In the genomic region with DNA sequence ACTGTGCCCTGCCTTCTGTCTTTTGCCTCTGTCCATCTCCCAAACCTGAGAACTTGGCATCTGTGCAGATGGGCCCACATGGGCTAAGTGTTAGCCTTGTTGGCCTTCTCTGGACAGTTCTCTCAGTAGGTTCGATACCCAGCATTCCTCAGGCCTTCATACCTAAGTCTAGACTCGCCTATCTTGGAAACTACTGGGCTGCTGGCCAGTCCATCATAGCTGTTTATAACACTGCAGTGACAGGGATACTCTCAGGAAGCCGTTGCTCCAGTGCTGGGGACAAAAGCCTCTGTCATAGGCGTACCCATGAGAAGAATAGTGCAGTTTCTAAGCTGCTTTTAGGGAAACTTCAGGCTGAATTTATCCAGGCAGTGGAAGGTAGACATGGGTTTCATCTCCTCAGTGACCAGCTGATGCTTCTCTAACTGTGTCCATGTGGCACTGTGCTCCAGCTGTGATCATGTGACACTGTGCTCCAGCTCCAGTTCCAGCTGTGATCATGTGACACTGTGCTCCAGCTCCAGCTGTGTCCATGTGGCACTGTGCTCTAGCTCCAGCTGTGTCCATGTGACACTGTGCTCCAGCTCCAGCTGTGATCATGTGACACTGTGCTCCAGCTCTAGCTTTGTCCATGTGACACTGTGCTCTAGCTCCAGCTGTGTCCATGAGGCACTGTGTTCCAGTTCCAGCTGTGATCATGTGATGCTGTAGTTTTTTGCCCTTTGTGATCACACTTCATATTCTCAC, we compare ENCODE assay signal across 13 mouse cellular contexts.
DNase-seq lines count a peak whose midpoint lies in the region; ATAC-seq and TF ChIP-seq lines count a peak whose summit lies in the region.
"Had no signal": no experiment of that assay in that cellular context is flagged by ENCODE, and none has a peak within 500 bp of the region (broad histone marks: within the 10 kb centered on the region; RNA-seq: fewer than 3 reads in every experiment).

No protein-coding gene starts in this region.

- H3K4me1 ChIP-seq in midbrain, embryonic 11.5 days (ENCODE audit: control insufficient read depth, insufficient read depth, low read length), result peaks cover 7% of the 10 kb centered on the region; the same call in 1 of the 2 replicates
- H3K4me1 ChIP-seq in midbrain, embryonic 16.5 days (ENCODE audit: control insufficient read depth, insufficient read depth, low read length), result peaks cover 10% of the 10 kb centered on the region
- peaks cover 76% of the 10 kb centered on the region for H3K4me1 ChIP-seq in heart, postnatal 0 days (ENCODE audit: control insufficient read depth, insufficient read depth)
- peaks cover 19% of the 10 kb centered on the region for H3K4me1 ChIP-seq in stomach, postnatal 0 days (replicated peaks; ENCODE audit: control insufficient read depth, insufficient read depth)
- peaks cover 36% of the 10 kb centered on the region for H3K4me1 ChIP-seq in cerebellum, adult 2 months (ENCODE audit: control insufficient read depth, insufficient read depth, low read length)

- no peak overlapping the region for H3K9ac ChIP-seq in midbrain, embryonic 11.5 days (ENCODE audit: low read length)
- no peak overlapping the region for H3K9ac ChIP-seq in midbrain, embryonic 16.5 days (ENCODE audit: low read depth, low read length)
- H3K9ac ChIP-seq in heart, postnatal 0 days (replicated peaks; ENCODE audit: low read depth, low read length), result no peak overlapping the region
- H3K9ac ChIP-seq in stomach, postnatal 0 days (ENCODE audit: low read length), result no peak overlapping the region
- H3K9ac ChIP-seq: embryonic facial prominence, embryonic 15.5 days had no signal

- no peak overlapping the region for H3K4me3 ChIP-seq in midbrain, embryonic 11.5 days (ENCODE audit: low read depth, low read length)
- H3K4me3 ChIP-seq in midbrain, embryonic 16.5 days (ENCODE audit: low read depth, low read length), result no peak overlapping the region
- H3K4me3 ChIP-seq in heart, postnatal 0 days (ENCODE audit: low read depth, low read length), result no peak overlapping the region
- H3K4me3 ChIP-seq in stomach, postnatal 0 days (ENCODE audit: low read depth, low read length), result no peak overlapping the region
- H3K4me3 ChIP-seq in cerebellum, adult 2 months (replicated peaks; ENCODE audit: insufficient read depth, low read depth, low read length), result no peak overlapping the region
- H3K4me3 ChIP-seq: embryonic facial prominence, embryonic 15.5 days had no signal

- DNase-seq in gastrocnemius, postnatal 25 days, result peak; percentile 31
- DNase-seq in gastrocnemius, postnatal 10 days, result no peak
- DNase-seq in midbrain, embryonic 11.5 days (ENCODE audit: low spot score, missing footprints), result no peak
- DNase-seq in heart, postnatal 0 days (ENCODE audit: low spot score), result peak; percentile 64
- no peak for DNase-seq in stomach, postnatal 0 days (ENCODE audit: low spot score)
- DNase-seq in cerebellum, adult 2 months, result no peak
- no peak for DNase-seq in frontal cortex, postnatal 14 days (ENCODE audit: low spot score in 2 of 2)
- DNase-seq: B cell, adult 2 months; cerebellum, postnatal 36 days; thymus, postnatal 25 days had no signal

- no peaks in the 10 kb centered on the region for H3K9me3 ChIP-seq in midbrain, embryonic 11.5 days (ENCODE audit: control insufficient read depth, low read length)
- H3K9me3 ChIP-seq in midbrain, embryonic 16.5 days (replicated peaks; ENCODE audit: control insufficient read depth, low read length, poor library complexity, severe bottlenecking), result no peaks in the 10 kb centered on the region
- no peaks in the 10 kb centered on the region for H3K9me3 ChIP-seq in heart, postnatal 0 days (replicated peaks; ENCODE audit: control insufficient read depth, low read length)
- H3K9me3 ChIP-seq in stomach, postnatal 0 days (ENCODE audit: control insufficient read depth, low read length), result no peaks in the 10 kb centered on the region
- H3K9me3 ChIP-seq: embryonic facial prominence, embryonic 15.5 days had no signal

- no peak for TF ChIP-seq POLR2A in cerebellum, adult 2 months (IDR thresholded peaks at IDR 0.05; ENCODE audit: borderline replicate concordance, insufficient read depth, low read length)

- H3K4me2 ChIP-seq in midbrain, embryonic 11.5 days, result no peak overlapping the region
- H3K4me2 ChIP-seq in midbrain, embryonic 16.5 days (ENCODE audit: low read length), result no peak overlapping the region
- no peak overlapping the region for H3K4me2 ChIP-seq in heart, postnatal 0 days (ENCODE audit: low read depth, low read length)
- no peak overlapping the region for H3K4me2 ChIP-seq in stomach, postnatal 0 days (replicated peaks; ENCODE audit: low read depth)
- H3K4me2 ChIP-seq: liver, embryonic 11.5 days had no signal

- no peaks in the 10 kb centered on the region for H3K27me3 ChIP-seq in midbrain, embryonic 11.5 days (ENCODE audit: control insufficient read depth, insufficient read depth, low read length)
- no peaks in the 10 kb centered on the region for H3K27me3 ChIP-seq in midbrain, embryonic 16.5 days (ENCODE audit: control insufficient read depth, insufficient read depth, low read depth, low read length)
- H3K27me3 ChIP-seq in heart, postnatal 0 days (ENCODE audit: control insufficient read depth, insufficient read depth, low read length), result no peaks in the 10 kb centered on the region
- no peaks in the 10 kb centered on the region for H3K27me3 ChIP-seq in stomach, postnatal 0 days (ENCODE audit: control insufficient read depth, insufficient read depth, low read length)
- H3K27me3 ChIP-seq in cerebellum, adult 2 months (ENCODE audit: control insufficient read depth, insufficient read depth, low read length), result no peaks in the 10 kb centered on the region
- H3K27me3 ChIP-seq: embryonic facial prominence, embryonic 15.5 days had no signal

- no peak overlapping the region for H3K27ac ChIP-seq in midbrain, embryonic 11.5 days (ENCODE audit: low read depth, low read length)
- no peak overlapping the region for H3K27ac ChIP-seq in midbrain, embryonic 16.5 days (ENCODE audit: low read length)
- H3K27ac ChIP-seq in heart, postnatal 0 days (ENCODE audit: low read depth), result peak overlapping the region; percentile 89
- peak overlapping the region; percentile 85 for H3K27ac ChIP-seq in stomach, postnatal 0 days (replicated peaks)
- no peak overlapping the region for H3K27ac ChIP-seq in cerebellum, adult 2 months (ENCODE audit: insufficient read depth, low read length)

- H3K36me3 ChIP-seq in midbrain, embryonic 11.5 days (ENCODE audit: control insufficient read depth, insufficient read depth, low read length), result no peaks in the 10 kb centered on the region
- no peaks in the 10 kb centered on the region for H3K36me3 ChIP-seq in midbrain, embryonic 16.5 days (ENCODE audit: control insufficient read depth, insufficient read depth, low read length)
- H3K36me3 ChIP-seq in heart, postnatal 0 days (replicated peaks; ENCODE audit: control insufficient read depth, insufficient read depth, low read length), result no peaks in the 10 kb centered on the region
- no peaks in the 10 kb centered on the region for H3K36me3 ChIP-seq in stomach, postnatal 0 days (ENCODE audit: control insufficient read depth, insufficient read depth, low read length)
- H3K36me3 ChIP-seq: embryonic facial prominence, embryonic 15.5 days had no signal

- peak; percentile 45; the same call in 1 of the 2 replicates for ATAC-seq in midbrain, embryonic 11.5 days (ENCODE audit: low FRiP score)
- ATAC-seq in midbrain, embryonic 16.5 days, result no peak
- ATAC-seq in heart, postnatal 0 days (ENCODE audit: insufficient read depth, low read depth), result peak; percentile 28; the same call in 1 of the 2 replicates
- ATAC-seq in stomach, postnatal 0 days (ENCODE audit: low FRiP score, low TSS enrichment), result no peak

- TF ChIP-seq CTCF in heart, postnatal 0 days (IDR thresholded peaks at IDR 0.05; ENCODE audit: low read depth), result no peak
- TF ChIP-seq CTCF in stomach, postnatal 0 days (IDR thresholded peaks at IDR 0.05; ENCODE audit: low read depth), result no peak
- TF ChIP-seq CTCF in cerebellum, adult 2 months (IDR thresholded peaks at IDR 0.05; ENCODE audit: borderline replicate concordance, insufficient read depth, low read depth, low read length), result no peak

- whole genome bisulfite sequencing in midbrain, embryonic 11.5 days, result 73% methylated on average over 4 of the region's 4 CpGs
- 75% methylated on average over 4 of the region's 4 CpGs for WGBS in midbrain, embryonic 16.5 days
- WGBS in heart, postnatal 0 days, result 14% methylated on average over 4 of the region's 4 CpGs
- 45% methylated on average over 4 of the region's 4 CpGs for WGBS in stomach, postnatal 0 days
- WGBS in cerebellum, adult 2 months, result 62% methylated on average over 4 of the region's 4 CpGs

- no peak for TF ChIP-seq EP300 in heart, postnatal 0 days (IDR thresholded peaks at IDR 0.05; ENCODE audit: low read depth)
- no peak for TF ChIP-seq EP300 in stomach, postnatal 0 days (optimal IDR thresholded peaks at IDR 0.05)

Comparison
In these comparisons a context has a peak if more than half of its experiments do, and no peak if none do; other contexts are left out.
1. DNase-seq: peak in gastrocnemius, postnatal 25 days (single experiment) and heart, postnatal 0 days (single experiment); none in gastrocnemius, postnatal 10 days (single experiment), midbrain, embryonic 11.5 days (single experiment), stomach, postnatal 0 days (single experiment), cerebellum, adult 2 months (0 of 2) and frontal cortex, postnatal 14 days (0 of 2).
2. ATAC-seq: peak in midbrain, embryonic 11.5 days (single experiment) and heart, postnatal 0 days (single experiment); none in midbrain, embryonic 16.5 days (single experiment) and stomach, postnatal 0 days (single experiment).
3. H3K27ac ChIP-seq: peak in heart, postnatal 0 days (single experiment) and stomach, postnatal 0 days (single experiment); none in midbrain, embryonic 11.5 days (single experiment), midbrain, embryonic 16.5 days (single experiment) and cerebellum, adult 2 months (single experiment).